Mouse (Mus musculus): ENCODE results near the gene Usp35. TPM values are rescaled to one million over a fixed set of nuclear protein-coding genes. Genes with fewer than 3 reads are reported as not detected.

The Usp35 gene
- polyA plus RNA-seq (2017; shearing (Covaris generic)) = 1.5 TPM

DNA sequence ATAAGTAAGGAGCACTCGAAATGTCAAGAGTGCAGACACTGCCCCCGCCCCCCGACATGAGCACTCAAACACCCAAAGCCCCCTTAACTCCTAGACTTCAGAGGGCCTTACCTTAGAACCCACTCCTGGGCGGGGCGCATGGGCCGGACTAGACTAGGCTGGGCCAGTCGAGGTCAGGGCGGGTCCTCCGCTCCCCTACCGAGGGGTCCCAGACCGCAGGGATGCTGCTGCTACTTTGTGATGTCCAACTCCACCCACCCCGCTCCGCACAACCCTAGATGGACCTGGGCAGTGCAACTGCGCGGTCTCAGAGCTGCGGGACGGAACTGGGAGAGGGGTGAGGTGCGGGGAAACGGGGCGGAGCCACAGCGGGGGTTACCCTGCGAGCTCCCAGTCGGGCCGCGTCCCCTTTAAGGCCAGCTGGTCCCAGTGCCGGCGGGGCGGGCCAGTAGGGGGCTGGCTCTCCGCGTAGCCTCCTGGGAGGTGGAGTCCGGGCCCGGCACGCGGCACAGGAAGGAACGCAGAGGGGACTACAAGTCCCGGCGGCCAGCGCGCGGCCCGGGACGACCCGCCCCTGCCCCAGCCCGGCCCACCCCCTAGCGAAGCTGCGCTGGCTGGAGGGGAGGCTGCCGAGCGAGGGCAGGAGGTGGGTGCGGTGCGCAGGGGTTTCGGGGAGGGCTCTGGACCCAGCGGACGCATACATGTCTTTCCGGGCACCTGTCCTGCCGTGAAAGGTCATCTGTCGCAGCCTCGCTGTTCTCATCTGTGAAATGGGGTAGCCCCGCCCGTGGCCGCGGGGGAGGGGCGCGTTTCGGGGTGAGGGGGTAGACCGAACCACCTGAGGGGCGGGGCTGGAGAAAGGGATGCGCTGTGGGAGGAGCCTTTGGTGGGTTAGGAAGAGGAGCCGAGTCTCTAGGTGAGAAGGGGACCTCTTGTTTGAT, at the start of gene Usp35, which contains the start of gene Kctd21:
Usp35 (minus strand) TSS at position 295 of the 941 bp plus-strand sequence.
Kctd21 (plus strand) TSS at position 602 of the 941 bp plus-strand sequence.

Other genes with a start within 250 kb of the Usp35 start
- gene Kctd21, start 307 bp upstream of the Usp35 start, polyA plus RNA-seq (2017; shearing (Covaris generic)) = 0.37 TPM
- gene Alg8, start 39.6 kb upstream of the Usp35 start, polyA plus RNA-seq (2017; shearing (Covaris generic)) = 8.8 TPM
- 84.0 TPM for gene Ndufc2, start 68.0 kb upstream of the Usp35 start, polyA plus RNA-seq (2017; shearing (Covaris generic))
- not detected for gene Thrsp, start 85.7 kb upstream of the Usp35 start, polyA plus RNA-seq (2017; shearing (Covaris generic))
- gene Kctd14, start 119.3 kb upstream of the Usp35 start, polyA plus RNA-seq (2017; shearing (Covaris generic)) = not detected
- 33.5 TPM for gene Ints4, start 148.9 kb upstream of the Usp35 start, polyA plus RNA-seq (2017; shearing (Covaris generic))
- gene Aamdc, start 247.5 kb upstream of the Usp35 start, polyA plus RNA-seq (2017; shearing (Covaris generic)) = 22.7 TPM
- gene Rsf1, start 247.9 kb upstream of the Usp35 start, polyA plus RNA-seq (2017; shearing (Covaris generic)) = 57.7 TPM